Mouse (Mus musculus): ENCODE results near the gene Fcrlb. TPM values are rescaled to one million over a fixed set of nuclear protein-coding genes. Genes with fewer than 3 reads are reported as not detected.

Gene Fcrlb
- polyA plus RNA-seq, 1 experiment from 2014 or later, result not detected

DNA sequence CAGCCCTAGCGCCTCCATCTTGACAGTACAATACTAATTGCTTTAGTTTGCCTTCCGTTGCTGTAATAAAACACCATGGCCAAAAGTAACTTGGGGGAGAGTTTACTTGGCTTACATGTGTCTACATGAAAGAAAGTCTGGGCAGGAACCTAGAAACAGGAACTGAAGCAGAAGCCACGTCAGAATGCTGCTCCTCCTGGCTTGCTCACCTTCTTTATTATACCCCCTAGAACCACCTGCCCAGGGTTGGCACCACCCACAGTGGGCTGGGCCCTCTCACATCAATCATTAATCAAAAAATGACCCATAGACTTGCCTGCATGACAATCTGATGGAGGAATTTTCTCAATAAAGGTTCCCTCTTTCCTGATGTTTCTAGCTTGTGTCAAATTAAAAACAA, 48.0 kb downstream of the Fcrlb start:
- H3K27me3 ChIP-seq, result no peaks in the 10 kb centered on the region
- H3K4me1 ChIP-seq, result peaks cover 16% of the 10 kb centered on the region
- ATAC-seq, result no peak
- H3K9me3 ChIP-seq (replicated peaks), result no peaks in the 10 kb centered on the region
- no peak overlapping the region for H3K9ac ChIP-seq
- no peak overlapping the region for H3K4me3 ChIP-seq
- 79% methylated on average over 3 of the region's 3 CpGs for WGBS
- no peaks in the 10 kb centered on the region for H3K36me3 ChIP-seq (ENCODE audit: poor library complexity, severe bottlenecking)
- no peak overlapping the region for H3K27ac ChIP-seq
- H3K4me2 ChIP-seq, result no peak overlapping the region

DNA sequence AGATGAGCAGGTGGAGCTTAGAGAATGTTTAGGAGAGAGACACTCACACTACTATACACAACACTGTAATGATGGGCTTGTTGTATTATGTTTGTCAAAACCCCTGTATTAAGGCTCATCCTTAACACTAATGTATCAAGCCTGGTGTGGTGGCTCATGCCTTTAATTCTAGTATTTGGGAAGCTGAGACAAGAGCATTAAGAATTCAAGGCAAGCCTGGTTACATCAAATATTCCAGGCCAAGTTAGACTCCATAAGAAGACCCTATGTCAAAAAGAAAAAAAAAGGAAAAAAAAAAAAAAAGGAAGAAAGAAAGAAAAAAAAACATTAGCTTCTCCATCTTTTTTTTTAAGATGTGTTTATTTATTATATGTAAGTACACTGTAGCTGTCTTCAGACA, 48.5 kb downstream of the Fcrlb start:
- Histone ChIP-seq H3K36me3 (ENCODE audit: poor library complexity, severe bottlenecking) (no peaks in the 10 kb centered on the region), H3K27ac (no peak overlapping the region), H3K4me3 (no peak overlapping the region), H3K27me3 (no peaks in the 10 kb centered on the region), H3K4me1 (peaks cover 15% of the 10 kb centered on the region), H3K4me2 (no peak overlapping the region), H3K9me3 (replicated peaks) (no peaks in the 10 kb centered on the region), H3K9ac (no peak overlapping the region)
- no peak for ATAC-seq

DNA sequence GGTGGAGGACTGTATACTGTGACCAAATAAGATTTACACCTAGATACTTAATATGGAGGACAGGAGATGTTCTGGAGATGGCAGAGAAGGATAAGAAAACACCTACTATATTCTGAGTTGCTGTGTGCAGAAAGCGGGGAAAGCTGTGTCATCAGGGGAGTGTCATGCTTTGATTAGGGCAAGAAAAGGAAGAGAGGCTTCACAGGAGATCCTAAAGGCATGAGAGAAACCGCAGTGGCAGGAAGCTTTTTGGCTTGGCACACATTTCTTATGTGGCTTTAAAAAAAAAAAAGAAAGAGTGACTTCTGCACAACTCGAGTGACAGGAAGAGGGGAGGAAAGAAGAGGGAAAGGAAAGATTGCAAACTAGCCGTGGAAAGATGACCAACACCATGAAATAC, 49.7 kb downstream of the Fcrlb start:
- H3K9me3 ChIP-seq (replicated peaks), result no peaks in the 10 kb centered on the region
- no peak overlapping the region for H3K9ac ChIP-seq
- H3K4me3 ChIP-seq, result no peak overlapping the region
- H3K4me1 ChIP-seq, result peaks cover 10% of the 10 kb centered on the region
- no peak overlapping the region for H3K27ac ChIP-seq
- no peak overlapping the region for H3K4me2 ChIP-seq
- H3K36me3 ChIP-seq (ENCODE audit: poor library complexity, severe bottlenecking), result no peaks in the 10 kb centered on the region
- ATAC-seq, result no peak
- no peaks in the 10 kb centered on the region for H3K27me3 ChIP-seq
- 81% methylated on average over 4 of the region's 4 CpGs for WGBS

DNA sequence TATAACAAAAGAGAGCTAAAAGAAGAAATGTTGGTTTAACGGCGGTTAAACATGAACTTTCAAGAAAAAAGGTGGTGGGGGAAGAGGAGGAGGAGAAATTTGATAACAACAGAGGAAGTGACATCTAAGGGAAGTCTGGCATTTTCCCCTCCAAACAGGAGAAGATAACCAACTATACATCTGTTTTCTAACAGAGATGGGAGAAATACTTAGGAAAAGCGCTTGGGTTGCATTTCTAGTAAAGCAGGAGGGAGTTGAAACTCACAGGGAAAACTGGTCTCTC, 50.4 kb downstream of the Fcrlb start:
- peaks cover 10% of the 10 kb centered on the region for H3K4me1 ChIP-seq
- WGBS, result 72% methylated on average over 3 of the region's 3 CpGs
- H3K27ac ChIP-seq, result no peak overlapping the region
- H3K4me3 ChIP-seq, result no peak overlapping the region
- no peak overlapping the region for H3K4me2 ChIP-seq
- no peaks in the 10 kb centered on the region for H3K9me3 ChIP-seq (replicated peaks)
- H3K36me3 ChIP-seq (ENCODE audit: poor library complexity, severe bottlenecking), result no peaks in the 10 kb centered on the region
- no peak for ATAC-seq
- H3K27me3 ChIP-seq, result no peaks in the 10 kb centered on the region
- no peak overlapping the region for H3K9ac ChIP-seq

DNA sequence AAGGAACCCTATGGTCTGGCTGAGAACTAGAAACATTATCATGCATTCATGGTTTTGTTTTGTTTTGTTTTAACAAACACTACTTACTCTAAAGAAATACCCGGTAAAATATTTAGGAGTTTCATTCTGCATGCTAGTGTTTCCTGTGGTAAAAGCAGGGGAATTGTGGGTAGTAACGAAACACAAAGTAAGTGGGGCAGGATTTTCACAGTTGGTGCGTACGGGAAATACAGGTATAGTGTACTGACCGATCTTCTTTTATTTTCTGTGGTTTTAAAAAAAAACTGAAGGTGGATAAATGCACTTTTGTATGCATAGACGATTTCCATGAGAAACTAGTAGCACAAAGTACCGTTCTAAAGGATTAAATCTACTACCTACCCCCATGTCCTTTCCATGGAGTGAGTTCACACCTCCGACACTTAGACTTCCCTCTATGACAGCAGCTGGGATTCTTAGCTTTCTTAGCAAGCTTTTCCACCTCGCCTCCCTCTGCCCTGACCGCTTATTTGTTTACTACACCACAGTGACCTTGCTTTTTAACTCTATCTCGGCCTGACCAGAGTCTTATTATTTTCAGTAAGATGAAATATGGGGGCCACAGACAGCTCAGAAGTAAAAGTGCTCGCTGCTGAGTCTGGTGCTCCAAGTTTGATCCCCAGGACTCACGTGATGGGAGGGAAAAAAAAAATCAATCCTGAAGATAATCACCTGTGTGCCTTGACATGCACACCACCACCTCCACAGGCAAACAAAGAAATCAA, 50.9 kb downstream of the Fcrlb start:
- H3K4me1 ChIP-seq, result peaks cover 7% of the 10 kb centered on the region
- no peak overlapping the region for H3K9ac ChIP-seq
- WGBS, result 87% methylated on average over 13 of the region's 13 CpGs
- H3K27ac ChIP-seq, result no peak overlapping the region
- H3K9me3 ChIP-seq (replicated peaks), result no peaks in the 10 kb centered on the region
- H3K4me3 ChIP-seq, result no peak overlapping the region
- no peaks in the 10 kb centered on the region for H3K27me3 ChIP-seq
- no peak for ATAC-seq
- no peak overlapping the region for H3K4me2 ChIP-seq
- no peaks in the 10 kb centered on the region for H3K36me3 ChIP-seq (ENCODE audit: poor library complexity, severe bottlenecking)

DNA sequence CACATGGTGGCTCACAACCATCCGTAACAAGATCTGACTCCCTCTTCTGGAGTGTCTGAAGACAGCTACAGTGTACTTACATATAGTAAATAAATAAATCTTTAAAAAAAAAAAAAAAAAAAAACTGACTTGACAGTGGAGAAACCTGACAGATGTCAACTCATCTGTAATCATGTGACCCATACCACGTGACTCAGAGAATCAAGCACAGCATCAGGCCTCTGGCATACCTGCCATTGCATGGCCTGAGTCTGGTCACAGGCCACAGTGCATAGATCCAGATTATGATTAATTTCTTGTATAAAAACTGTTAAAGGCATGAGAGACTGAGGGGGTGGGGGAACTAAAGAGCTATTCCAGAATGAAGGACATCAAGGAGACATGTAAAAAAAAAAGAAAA, 53.9 kb downstream of the Fcrlb start:
- Histone ChIP-seq H3K4me2 (no peak overlapping the region), H3K9ac (no peak overlapping the region), H3K27ac (no peak overlapping the region), H3K4me1 (no peaks in the 10 kb centered on the region), H3K27me3 (no peaks in the 10 kb centered on the region), H3K9me3 (replicated peaks) (no peaks in the 10 kb centered on the region), H3K36me3 (ENCODE audit: poor library complexity, severe bottlenecking) (no peaks in the 10 kb centered on the region), H3K4me3 (no peak overlapping the region)
- WGBS, result 90% methylated on average over 2 of the region's 2 CpGs
- ATAC-seq, result no peak

DNA sequence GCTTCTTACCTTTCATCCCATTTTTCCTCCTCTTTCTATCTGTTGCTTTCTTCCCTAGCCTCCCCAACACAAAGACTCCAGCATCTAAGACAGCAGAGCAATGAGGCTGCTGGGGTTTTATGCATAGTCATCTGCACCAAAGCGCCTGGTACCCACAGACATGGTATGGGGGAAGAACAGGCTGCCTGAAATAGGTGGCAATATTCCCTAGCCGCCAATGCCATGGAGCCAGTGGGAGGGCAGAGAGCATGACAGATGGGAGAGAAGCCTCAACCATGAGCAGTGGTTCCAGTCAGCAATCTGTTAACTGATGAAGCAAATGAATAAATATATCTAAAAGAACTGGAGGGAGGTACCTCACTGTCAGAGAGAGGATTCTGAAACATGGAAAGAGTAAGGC, 55.4 kb downstream of the Fcrlb start:
- no peaks in the 10 kb centered on the region for H3K9me3 ChIP-seq (replicated peaks)
- H3K9ac ChIP-seq, result no peak overlapping the region
- no peak for ATAC-seq
- no peaks in the 10 kb centered on the region for H3K27me3 ChIP-seq
- no peak overlapping the region for H3K4me2 ChIP-seq
- no peak overlapping the region for H3K27ac ChIP-seq
- WGBS, result 83% methylated on average over 2 of the region's 2 CpGs
- H3K4me1 ChIP-seq, result no peaks in the 10 kb centered on the region
- H3K4me3 ChIP-seq, result no peak overlapping the region
- H3K36me3 ChIP-seq (ENCODE audit: poor library complexity, severe bottlenecking), result peaks cover 5% of the 10 kb centered on the region; the same call in 1 of the 2 replicates

Other genes starting within 250 kb of the Fcrlb start
- 6.6 and 8.2 TPM in 2 replicates for gene Atf6, start 45.2 kb downstream of the Fcrlb start, polyA plus RNA-seq (2015; fragmentation: Nextera tagmentation; extraction: Ambion mirVana)
- 0.34 TPM in 1 of 2 replicates, not detected in the other for gene Gm26620, start 27.9 kb downstream of the Fcrlb start, polyA plus RNA-seq (2015; fragmentation: Nextera tagmentation; extraction: Ambion mirVana)
- 28.9 and 30.0 TPM in 2 replicates for gene Dusp12, start 27.4 kb downstream of the Fcrlb start, polyA plus RNA-seq (2015; fragmentation: Nextera tagmentation; extraction: Ambion mirVana)
- not detected in 2 replicates for gene Fcrla, start 14.6 kb upstream of the Fcrlb start, polyA plus RNA-seq (2015; fragmentation: Nextera tagmentation; extraction: Ambion mirVana)
- gene Fcgr2b, start 63.6 kb upstream of the Fcrlb start, polyA plus RNA-seq (2015; fragmentation: Nextera tagmentation; extraction: Ambion mirVana), result 0.12 and 0.26 TPM in 2 replicates
- gene Fcgr4, start 106.0 kb upstream of the Fcrlb start, polyA plus RNA-seq (2015; fragmentation: Nextera tagmentation; extraction: Ambion mirVana), result 0.33 TPM in 1 of 2 replicates, not detected in the other
- 3.5 and 3.8 TPM in 2 replicates for gene Fcgr3, start 152.0 kb upstream of the Fcrlb start, polyA plus RNA-seq (2015; fragmentation: Nextera tagmentation; extraction: Ambion mirVana)
- 6.6 and 7.8 TPM in 2 replicates for gene Cfap126, start 201.0 kb upstream of the Fcrlb start, polyA plus RNA-seq (2015; fragmentation: Nextera tagmentation; extraction: Ambion mirVana)
- gene Sdhc, start 237.7 kb upstream of the Fcrlb start, polyA plus RNA-seq (2015; fragmentation: Nextera tagmentation; extraction: Ambion mirVana), result 223 and 229 TPM in 2 replicates
- gene Mpz, start 237.8 kb upstream of the Fcrlb start, polyA plus RNA-seq (2015; fragmentation: Nextera tagmentation; extraction: Ambion mirVana), result 0.22 TPM in 1 of 2 replicates, not detected in the other